Mouse (Mus musculus) T-helper 1 cell (primary cell): ENCODE data around the gene Gm36864.

ENCODE experiments used
- in situ Hi-C: fragments of 300-600 bp; cut with MboI, MseI; formaldehyde crosslinking; loops from one replicate; pipeline ENCODE4 v1.15.1; 2025; ENCODE audit warnings: high pct_unique_total_duplicates

The Gm36864 gene

DNA sequence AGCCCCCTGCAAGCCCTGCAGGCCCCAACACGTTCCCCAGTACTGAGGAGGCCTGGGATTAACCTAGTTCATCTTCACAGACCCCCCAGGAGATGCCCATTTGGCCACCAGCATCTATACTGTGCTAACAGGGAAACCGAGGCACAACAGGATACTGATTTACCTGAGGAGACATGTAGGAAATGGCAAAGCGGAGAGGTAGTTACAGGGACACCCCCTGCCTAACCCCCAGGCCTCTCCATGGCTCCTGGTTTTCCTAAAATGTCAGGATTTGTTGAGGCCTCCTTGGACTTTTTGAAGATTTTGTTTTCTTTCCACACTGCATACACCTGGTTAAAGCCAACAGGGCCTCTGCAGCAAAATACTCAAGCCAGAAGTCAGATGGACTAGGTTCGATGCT, 21.3 kb downstream of the Gm36864 start, which contains the start of gene Acp4:
TSS of gene Acp4 (minus strand) at position 101 of the 400 bp plus-strand sequence.
- in situ Hi-C loops = no loop called here

DNA sequence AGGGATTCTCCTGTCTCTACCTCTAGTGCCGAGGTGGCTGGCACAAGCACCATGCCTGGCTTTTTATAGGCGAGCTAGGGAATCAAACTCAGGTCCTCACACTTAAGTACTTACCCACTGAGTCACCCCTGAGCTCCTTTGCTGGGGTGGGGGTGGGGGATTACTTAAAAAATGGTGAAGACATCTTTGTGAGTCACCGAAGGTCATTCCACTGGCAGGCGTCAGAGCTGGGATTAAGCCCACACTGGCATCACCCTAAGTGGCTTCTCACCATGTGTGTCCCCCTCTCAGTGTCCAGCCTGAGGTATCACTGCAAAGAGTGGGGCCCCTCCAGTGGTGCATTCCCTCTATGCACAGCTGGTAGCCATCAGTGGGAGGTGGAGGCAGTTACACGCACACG, 24.4 kb downstream of the Gm36864 start:
- in situ Hi-C loops = loop anchor here (5.0 kb wide), 1 partner anchor 42 kb away; no protein-coding TSS in a partner anchor

GRCm38 (mm10) chr7:44261147-44261546, 25.2 kb downstream of the Gm36864 start, which contains the start of gene Gm15517:
Gene Gm15517 (plus strand): TSS chr7:44261447.
- in situ Hi-C loops = loop anchor here (5.0 kb wide), 1 partner anchor 41 kb away; no protein-coding TSS in a partner anchor

DNA sequence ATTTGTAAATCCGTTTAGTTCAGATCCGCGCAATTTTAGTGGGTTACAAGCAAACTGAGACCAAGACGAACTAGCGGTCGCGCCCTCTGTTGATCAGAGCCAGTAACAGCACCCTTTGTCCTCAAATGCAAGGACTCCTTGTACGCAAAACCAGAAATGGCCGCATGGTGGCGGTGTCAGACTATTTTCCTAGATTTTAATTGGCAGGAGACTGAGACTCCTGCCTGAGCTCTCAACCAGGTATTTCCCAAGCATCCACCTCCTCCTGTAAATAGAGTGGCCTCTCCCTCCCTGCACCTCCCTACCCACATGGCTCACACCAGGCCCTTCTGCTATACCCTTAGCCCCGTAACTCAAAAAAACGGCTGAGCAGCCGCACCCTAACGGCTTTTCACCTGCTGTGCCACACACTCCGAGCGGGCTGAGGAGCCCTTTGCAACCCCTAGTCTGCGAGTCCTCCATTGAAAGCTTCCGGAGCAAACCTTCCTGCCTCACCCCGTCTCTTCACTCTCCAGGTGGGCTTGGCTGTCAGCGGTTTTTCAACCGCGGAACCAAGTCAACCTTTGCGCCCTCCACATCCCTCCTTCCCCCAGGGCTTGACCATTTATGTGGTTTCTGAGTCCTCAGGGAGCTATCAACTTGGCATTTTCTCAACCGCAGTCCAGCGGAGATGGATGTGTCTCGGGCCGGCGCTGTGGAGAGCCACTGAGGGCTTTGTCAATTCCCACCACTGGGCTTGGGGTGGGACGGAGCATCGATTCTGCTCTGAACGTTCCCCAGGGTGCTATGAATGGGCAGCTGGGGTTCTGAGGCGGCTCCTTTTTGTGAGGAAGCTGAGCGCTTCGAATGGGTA, 27.0 kb downstream of the Gm36864 start:
- in situ Hi-C loops = loop anchor here (5.0 kb wide), 1 partner anchor 39 kb away; no protein-coding TSS in a partner anchor

DNA sequence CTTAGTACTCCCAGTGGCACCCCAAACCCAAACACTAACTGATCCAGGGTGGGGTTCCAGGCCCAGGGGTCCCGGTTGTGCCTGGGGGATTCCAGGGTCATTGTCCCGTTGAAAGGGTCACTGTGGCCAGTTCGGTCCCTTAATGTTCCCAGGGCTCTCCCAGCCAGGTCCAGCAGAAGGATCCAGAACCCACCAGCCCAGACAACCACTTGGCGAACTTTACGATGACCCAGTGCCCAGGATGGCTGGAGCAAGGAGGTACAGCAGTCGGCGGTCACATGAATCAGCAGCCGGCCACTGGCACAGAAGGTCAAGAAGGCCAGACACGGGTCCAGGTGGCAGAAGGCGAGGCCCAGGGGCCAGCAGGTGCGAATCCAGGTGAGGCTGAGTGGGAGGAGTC, 32.1 kb downstream of the Gm36864 start:
- in situ Hi-C loops = loop anchor here (5.0 kb wide), 1 partner anchor 84 kb away; no protein-coding TSS in a partner anchor

- in situ Hi-C loops = loop anchor here (5.0 kb wide), 1 partner anchor 83 kb away; no protein-coding TSS in a partner anchor
These were observed 33.4 kb downstream of the Gm36864 start for GRCm38 (mm10) chr7:44269397-44269796.

GRCm38 (mm10) chr7:44271309-44271708, 35.3 kb downstream of the Gm36864 start:
- in situ Hi-C loops = no loop called here

GRCm38 (mm10) chr7:44272546-44272945, 36.6 kb downstream of the Gm36864 start:
- in situ Hi-C loops = no loop called here

GRCm38 (mm10) chr7:44273446-44273845, 37.5 kb downstream of the Gm36864 start:
- in situ Hi-C loops = no loop called here

GRCm38 (mm10) chr7:44274096-44274495, 38.1 kb downstream of the Gm36864 start:
- in situ Hi-C loops = no loop called here

DNA sequence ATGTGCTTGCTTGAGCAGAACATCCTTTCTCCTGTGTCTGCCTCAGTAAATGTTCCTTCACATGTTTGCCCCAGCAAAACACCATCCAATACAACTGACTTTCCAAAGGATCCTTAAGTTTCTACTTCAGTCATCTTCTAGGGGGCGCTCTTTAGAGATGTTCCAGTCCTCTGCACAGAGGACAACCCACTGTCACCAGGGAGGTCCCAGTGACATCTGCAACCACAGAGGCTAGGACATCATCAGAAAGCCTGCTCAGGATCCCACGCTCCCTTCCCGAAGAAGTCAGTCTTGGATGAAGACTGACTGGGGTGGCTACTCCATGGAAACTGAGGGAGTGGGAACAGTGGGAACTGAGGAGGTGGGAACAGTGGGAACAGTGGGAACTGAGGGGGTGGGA, 39.6 kb downstream of the Gm36864 start:
- in situ Hi-C loops = no loop called here

- in situ Hi-C loops = no loop called here
These were observed 40.7 kb downstream of the Gm36864 start for GRCm38 (mm10) chr7:44276461-44277249.

- in situ Hi-C loops = no loop called here
These were observed 41.3 kb downstream of the Gm36864 start for GRCm38 (mm10) chr7:44277250-44277622.

- in situ Hi-C loops = loop anchor here (5.0 kb wide), 1 partner anchor 201 kb away; no protein-coding TSS in a partner anchor
These were observed 45.0 kb downstream of the Gm36864 start for GRCm38 (mm10) chr7:44280959-44281358.

DNA sequence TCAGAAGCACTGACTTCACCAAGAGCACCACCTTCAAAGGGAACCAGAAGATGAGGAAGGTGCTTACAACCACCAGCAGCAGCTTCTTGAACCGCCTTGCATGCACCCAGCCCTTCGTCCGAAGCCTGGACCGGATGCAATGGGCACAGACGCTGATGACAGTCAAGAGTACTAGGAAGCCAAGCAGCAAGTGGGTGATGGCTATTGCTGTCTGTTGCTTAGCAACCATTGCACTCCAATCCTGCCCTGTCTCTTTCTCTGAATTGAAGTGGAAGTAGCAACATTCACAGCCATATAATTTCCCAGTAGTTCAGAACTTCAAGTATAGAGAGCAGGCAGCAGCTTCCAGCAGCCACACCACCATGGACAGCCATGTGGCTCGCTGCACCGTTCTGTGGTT, 45.6 kb downstream of the Gm36864 start:
- in situ Hi-C loops = loop anchor here (5.0 kb wide), 1 partner anchor 201 kb away; no protein-coding TSS in a partner anchor

DNA sequence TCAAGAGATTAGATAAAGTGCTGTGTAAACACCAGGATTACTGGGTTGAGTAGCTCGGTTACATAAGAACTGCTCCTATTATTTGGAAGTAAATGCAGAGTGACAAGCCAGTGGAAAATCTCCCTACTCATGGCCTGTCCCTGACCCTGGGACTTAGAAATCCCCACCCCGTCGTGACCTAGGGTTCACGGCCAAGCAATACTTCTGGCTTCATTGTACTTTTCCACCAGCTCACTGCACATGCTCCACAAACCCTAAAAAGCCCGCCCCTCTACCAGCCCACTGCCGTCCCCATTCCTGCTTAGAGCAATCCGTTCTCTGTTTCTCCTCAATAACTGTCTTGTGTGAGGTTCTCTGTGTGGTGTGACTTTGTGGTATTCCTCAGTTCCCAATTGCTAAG, 51.8 kb downstream of the Gm36864 start:
- in situ Hi-C loops = no loop called here

GRCm38 (mm10) chr7:44290986-44291385, 55.0 kb downstream of the Gm36864 start:
- in situ Hi-C loops = no loop called here

GRCm38 (mm10) chr7:44291418-44291817, 55.4 kb downstream of the Gm36864 start:
- in situ Hi-C loops = no loop called here
